Mouse (Mus musculus) erythroblast, embryonic 14.5 days (primary cell): ENCODE results near the gene Rasa3.

Experiments
- GATA1 ChIP-seq: IDR thresholded peaks from 2 replicates; pipeline ENCODE4 v1.6.1; 2012; ENCODE audit warnings: low read length, inconsistent platforms, mixed read lengths
- TAL1 ChIP-seq: IDR thresholded peaks from 3 replicates; pipeline ENCODE4 v1.6.1; 2012; ENCODE audit warnings: low read length, inconsistent platforms, mixed read lengths

- TF ChIP-seq TAL1, result no peak
- no peak for TF ChIP-seq GATA1
These were observed 28.3 kb upstream of the Rasa3 start, which contains the start of gene Cfap97d2 for GRCm38 (mm10) chr8:13705668-13706067.
